Mouse (Mus musculus) adrenal gland (tissue): ENCODE data around the gene Ptk7.

Source experiments
- intact Hi-C: fragments of 180-260 bp; cut with DNase I; formaldehyde crosslinking; loops from one replicate; pipeline ENCODE4 v1.15.1; 2025

Ptk7 gene

DNA sequence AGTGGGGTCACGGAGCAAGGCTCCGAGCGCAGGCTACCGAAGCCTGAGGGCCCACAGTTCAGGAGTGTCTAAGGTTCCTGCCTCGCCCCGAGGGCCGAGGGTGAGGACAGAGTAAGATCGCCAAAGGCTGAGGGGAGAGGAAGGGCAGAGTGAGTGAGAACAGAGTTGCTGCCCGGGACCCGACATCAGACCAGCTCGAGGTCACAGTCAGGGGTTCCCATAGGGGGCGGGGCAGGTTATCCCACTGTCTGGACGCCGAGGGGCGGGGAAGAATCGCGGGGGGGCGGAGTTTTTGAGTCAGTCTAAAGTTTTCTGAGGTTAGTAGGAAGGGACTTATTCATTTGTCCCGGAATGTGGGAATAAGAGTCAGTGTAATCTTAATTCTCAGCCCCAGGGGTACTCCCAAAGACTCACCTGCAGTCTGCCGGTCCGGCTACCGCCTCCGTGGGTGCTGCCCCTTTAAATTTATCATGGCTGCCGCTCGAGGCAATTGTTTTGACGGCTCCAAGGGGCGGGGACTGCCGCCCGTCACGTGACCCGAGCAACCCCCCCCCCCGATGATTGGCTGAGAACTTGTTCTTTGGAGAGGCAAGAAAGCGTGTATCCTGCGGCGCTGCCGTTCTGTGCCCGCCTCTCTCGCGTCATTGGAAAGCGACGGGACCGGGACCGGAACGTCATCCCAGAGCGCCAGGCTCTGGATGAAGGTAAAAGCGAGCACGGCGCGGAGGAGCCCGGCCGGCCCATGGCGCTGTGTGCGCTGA, 16.4 kb upstream of the Ptk7 start, which contains the start of the genes Klc4 and Mrpl2:
Gene Klc4, minus strand, starts transcription at position 462 of the 761 bp plus-strand sequence.
Gene Mrpl2, plus strand, starts transcription at position 669 of the 761 bp plus-strand sequence.
- intact Hi-C loops: no loop called here

DNA sequence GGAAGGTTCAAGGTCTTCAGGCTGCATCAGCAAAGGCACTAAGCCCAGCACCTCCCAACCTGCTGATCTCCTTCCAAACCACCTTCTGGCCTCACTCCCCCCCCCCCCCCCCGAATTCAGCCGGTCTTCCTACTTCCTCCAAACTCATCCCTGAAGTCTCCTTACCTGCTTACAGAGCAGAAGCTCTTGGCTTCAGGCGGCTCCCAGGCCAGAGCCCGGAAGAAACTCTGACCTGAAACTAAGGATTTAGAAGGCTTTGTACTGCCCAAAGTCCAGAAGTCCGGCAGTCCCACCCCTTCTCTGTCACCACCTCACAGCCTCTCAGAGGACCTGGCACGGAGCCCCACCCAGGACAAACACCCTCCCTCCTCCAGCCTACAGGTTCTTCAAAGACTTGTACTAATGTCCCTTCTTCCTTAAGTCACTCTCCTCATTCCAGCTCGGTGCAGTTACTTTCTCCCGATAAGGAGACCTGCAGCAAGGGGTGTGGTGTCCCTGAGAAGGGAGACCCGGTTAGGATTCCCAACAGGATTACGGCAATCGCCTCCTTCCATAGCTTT, 15.7 kb upstream of the Ptk7 start:
- intact Hi-C loops: no loop called here

DNA sequence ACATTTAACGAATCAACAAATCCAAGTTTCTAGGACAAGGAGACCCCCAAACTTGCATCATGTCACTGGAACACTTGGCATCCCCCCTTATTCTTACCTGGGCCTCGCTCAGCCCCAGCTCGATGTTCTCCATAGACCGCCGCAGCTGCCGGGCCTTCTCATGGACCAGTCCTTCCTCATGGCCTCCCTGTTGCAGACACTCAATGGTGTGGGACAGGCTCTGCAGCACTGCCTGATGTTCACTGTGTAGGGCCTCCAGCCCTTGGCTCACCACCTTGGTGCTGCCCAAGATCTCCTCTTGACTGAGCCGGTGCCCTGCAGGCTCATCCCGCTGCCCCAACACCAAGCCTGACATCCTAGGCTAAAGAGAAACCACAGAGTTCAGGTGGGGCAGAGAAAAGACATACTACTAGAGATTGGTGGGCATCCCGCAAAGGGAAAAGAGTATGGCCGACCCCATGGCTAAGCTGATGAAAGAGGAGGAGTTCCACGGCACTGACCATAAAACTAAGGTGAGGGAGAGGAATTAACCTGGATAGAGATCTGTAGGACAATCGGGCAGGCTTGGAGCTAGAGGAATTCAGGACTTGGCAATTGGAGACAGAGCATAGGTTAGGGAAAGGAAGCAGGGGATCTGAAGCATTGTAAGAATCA, 15.0 kb upstream of the Ptk7 start:
- intact Hi-C loops: no loop called here

DNA sequence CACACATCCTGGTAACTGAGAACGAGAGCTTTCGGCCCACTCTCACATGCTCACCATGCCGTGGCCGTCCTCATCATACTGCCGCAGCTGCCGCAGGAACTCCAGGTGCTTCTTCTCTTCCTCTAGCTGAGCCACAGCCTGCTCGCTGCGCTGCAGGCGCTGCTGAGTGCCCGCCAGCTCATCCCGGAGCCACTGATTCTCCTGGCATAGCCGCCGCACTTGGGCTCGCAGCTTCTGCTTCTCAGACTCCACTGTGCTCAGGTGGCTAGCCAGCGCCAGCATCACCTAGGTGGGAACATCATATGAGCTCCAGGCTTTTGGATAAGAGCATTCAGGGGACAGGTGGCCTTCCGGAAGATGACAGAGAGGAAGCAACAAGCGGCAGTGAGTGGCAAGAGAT, 12.8 kb upstream of the Ptk7 start:
- intact Hi-C loops: no loop called here

DNA sequence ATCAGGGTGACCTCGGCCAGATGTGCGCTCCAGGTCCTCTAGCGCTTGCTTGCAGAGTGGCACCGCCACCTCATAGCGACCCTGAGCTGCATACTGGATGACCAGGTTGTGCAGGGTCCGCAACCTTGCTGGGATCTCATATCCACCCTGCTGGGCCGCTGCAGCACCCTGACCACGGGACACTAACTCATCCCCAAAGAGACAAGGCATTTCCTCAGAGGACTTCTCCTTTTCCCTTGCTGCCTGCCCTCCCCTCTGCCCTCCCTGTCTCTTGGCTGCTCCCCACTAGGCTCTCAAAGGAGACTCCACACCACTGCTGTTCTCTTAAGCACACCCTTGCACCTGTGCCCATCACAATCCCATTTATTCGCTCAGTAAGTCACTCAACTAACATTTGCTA, 10.6 kb upstream of the Ptk7 start:
- intact Hi-C loops: loop anchor here (5.0 kb wide), 1 partner anchor 38 kb away; no protein-coding TSS in a partner anchor

DNA sequence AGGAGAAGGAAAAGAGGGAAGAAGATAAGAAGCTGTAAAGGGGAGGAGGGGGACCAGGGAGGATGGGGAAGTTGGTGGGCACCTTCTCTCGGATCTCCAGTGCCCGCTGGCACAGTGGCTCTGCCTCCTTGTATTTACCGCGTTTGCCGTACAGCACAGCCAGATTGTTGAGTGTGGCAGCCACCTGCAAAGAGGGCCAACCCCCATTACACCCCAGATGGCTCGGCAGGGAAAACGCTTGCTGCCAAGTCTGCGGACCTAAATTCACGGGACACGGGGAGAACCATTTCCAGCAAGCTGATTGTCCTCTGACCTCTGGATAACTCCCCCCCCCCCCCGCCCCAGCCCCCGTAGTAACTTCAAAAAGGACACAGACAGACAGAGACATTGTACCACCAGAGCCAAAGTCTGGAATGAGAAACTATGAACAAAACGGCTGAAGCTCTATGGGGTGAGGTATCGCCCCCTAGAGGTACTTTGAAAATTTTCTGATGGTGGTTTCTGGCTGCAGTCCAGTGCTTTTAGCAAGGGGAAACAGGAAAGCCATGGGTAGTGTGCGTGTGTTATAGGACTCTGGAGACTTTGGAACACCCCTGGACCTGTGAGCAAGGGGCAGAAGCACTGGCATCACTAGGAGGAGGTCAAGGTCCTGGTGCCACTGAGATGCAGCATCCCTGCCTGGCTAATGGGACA, 7.7 kb upstream of the Ptk7 start:
- intact Hi-C loops: loop anchor here (2.0 to 5.0 kb wide), 2 partner anchors 35 to 112 kb away; no protein-coding TSS in a partner anchor

DNA sequence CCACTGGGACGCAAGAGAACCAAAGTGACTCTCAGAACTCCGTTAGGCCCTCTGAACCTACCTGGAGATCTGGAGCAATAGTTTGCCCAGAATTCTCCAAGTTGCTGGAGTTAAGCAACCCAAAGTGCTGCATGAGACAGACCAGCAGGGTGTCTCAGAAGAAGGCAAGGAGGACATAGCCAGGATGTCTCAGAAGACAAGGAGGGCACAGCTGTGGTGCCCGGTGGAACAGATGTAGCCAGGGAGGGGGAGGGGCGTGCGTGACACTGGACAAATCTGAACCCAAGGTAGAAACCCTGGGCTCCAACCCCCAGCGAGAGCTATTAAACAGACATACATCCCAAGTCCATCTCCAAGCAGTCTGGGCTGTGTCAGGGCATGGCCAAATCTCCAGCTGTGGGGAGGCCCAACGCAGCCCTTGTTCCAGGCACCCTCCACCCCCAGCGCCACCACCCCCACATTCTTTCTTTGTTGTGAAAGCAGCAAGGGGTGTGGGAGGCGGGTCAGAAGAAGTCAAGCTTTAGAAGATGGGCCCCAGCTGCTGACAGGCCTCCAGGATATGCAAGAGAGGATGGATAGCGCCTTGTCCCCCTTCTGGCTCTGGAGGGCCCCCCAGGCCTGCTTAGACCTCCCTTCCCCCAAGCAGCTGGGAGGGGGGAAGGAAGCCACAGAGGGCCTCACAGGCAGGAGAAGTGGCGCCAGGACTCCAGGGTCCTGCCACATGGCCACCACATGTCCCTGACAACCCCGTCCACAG, 559 bp upstream of the Ptk7 start:
- intact Hi-C loops: no loop called here

DNA sequence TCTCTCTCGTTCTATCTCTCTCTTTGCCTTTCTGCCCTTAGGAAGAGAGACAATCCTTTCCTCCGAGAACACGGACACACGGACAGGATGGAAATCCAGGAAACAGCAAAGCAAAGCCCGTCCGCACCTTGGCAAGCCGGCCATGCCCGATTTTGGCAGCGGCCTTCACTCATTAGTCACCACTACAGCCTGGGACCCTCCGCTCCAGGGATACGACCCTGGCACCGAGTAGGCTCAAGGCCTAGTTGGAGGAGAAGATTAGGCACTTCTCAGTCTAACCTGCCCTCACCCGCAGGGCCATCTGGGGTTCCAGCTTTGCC, 873 bp downstream of the Ptk7 start:
- intact Hi-C loops: no loop called here

DNA sequence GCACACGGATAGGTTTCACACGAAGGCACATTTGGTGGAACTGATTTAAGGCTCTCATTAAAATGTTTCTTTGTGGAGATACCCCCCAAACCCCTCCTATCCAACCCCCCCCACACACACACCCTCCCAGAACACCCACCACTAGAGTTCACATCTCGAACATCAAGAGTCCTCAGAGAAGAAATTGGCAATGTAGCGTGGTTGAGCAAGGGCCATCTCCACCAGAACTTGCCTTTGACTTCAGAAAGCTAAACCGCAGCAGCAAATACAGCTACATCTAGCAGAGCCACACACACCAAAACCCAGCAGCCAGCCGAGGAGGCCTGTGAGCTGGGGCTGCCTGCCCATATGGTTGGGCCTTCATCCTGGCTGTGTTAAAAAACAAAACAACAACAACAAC, 1.9 kb downstream of the Ptk7 start:
- intact Hi-C loops: no loop called here

DNA sequence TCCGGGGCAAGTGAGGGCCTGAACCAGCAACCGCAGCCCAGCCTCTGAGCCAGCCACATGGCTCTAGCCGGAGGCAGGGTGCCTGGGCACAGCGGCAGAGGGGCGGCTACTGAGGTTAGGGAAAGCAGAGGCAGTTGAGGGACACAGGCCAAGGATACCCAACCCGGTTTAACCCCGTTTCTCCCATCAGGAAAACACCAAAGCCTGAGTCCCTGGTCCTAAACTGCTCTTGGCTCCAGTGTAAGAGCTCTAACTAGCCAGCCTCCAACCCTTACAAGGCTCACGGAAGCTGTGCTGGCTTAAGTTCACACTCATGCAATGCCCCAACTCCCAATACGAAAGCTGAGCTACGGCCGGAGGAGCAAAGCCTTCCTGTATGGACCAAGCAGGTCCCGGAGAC, 4.7 kb downstream of the Ptk7 start:
- intact Hi-C loops: no loop called here

DNA sequence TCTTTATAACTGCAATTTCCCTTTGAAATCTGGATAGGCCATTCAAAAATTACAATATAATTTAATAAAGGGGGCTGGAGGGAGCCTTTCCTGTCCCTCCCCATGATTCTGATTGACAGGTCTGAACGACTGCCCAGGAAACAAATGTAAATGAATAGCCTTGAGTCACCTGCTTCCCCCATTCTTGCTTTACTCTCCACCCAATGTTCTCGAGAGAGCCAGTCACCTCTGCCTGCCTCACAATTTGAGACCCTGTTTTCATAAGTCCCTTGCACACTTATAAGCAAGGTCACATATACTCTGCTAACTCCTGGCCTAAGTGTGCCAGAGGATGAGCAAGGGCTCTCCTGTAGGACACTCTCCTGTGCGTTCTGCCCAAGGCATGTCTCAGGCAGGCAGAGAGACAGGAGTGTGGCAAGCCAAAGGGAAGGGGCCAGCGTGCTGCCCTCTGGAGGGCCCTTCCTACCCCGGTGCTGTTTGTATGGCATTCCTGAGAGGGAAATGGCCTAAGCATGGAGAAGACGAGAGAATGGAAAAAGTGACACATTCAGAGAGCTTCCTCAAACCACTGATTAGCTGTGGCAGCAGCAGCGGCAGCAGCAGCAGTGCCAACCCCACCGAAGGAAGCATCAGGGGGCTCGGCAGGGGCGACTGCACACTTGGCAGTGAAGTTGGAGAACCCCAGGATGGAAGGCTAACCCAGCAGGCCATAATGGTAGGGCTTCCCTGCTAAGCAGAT, 5.3 kb downstream of the Ptk7 start:
- intact Hi-C loops: no loop called here

DNA sequence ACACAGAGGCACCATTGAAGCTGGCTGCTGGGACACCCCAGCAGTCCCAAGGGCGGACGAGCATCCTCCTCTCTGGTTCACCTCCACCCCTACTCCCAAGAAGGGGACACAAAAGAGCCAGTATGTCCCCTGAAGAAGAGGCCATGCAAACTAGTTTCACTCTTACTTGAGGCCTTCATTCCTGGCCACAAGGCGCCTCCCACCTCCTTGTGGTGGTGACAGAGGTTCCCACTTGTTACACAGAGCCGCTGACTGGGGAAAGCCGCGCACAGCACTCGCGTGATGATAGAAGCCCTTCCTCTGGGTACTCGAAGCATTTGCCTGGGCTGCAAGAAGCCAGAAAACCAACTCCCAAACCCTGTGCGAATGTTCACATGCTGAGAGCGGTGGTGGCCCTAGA, 7.0 kb downstream of the Ptk7 start:
- intact Hi-C loops: no loop called here

DNA sequence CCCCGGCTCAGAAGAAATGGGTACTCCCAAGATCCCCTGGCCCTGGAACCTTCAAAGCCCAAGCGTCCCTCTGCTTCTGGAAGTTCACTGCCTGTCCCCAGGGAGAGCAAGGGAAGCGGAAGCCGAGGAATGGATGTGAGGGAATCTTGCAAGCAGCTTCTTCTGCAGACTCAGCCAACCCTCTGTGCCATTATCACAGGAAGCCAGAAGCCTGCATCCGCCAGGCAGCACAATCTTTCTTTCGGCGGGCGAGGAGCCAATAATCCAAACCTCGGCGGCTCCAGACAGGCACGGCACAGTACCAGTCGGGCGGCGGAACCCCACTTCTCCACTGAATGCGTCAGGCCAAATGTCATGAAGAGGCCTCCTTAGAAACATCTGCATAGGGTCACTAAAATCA, 8.0 kb downstream of the Ptk7 start:
- intact Hi-C loops: no loop called here

DNA sequence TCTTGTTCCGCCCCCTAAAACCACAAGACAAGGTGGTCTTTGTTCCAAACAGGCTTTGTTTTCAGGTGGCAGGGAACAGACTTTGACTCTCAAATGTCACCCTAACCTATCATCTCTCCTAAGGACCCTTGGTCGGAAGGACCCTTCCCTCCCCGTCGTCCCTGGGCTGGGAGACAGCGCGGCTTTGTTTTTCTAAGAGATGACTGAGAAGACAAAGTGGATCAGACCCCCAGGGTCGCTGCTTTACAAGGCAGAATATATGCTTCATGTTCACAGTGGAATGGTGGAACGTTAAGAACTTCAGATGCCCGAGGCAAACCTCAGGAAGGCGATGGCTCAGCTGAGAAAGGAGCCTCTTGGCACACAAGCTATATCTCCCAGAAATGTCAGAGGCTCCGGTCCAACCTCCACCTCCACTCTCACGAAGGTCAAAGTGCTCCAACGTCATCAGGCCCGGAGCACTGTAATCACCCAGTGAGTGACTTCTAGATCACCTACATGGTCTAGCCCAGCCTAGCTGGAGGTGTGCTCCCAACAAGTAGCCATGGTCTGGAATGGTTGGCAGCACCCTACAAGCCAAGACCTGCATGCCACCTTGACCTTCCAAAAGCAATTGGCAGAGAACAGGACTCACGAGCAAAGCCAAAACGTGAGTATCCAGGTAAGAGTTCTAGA, 9.5 kb downstream of the Ptk7 start:
- intact Hi-C loops: no loop called here

DNA sequence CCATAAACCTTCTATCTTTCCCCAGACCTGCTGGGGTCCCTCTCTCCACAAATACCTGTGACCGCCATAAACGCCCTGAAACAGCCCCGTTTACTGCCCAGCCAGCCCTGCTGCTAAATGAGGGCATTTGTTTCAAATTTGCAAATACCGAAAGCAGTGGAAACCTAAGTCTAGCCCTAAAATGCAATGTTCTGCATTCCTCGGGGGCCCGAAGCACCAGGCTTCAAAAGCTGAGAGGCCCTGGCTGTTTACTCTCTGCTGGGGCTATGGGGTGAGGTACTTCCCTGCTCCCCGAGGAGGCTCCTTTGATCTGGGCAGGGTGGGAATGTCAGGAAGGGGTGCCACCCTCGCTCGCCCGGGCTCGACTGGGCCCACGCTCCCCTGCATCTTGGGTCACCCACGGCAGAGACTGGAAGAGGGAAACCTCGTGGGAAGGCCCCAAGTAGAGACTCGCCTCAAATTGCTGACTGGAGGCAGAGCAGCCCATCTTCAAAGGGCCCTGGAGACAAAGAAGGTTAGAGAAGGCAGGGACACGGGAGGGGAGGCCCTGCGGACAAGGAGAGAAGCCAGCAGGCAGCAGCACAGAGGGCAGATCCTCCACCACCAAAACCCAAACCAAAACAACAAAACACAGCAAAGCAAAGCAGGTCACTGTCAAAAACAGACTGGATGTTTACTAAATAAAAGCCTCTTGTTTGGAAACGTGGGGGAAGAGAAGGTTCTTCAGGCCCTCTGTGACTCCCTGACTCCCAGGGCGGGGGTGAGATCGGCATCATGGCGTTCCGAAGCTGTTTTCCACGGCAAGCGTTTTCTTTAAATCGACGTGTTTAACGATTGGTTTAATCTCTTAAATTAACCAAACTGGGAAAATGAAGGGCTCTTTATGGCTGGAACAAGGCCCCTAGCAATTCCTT, 10.3 kb downstream of the Ptk7 start:
- intact Hi-C loops: no loop called here

DNA sequence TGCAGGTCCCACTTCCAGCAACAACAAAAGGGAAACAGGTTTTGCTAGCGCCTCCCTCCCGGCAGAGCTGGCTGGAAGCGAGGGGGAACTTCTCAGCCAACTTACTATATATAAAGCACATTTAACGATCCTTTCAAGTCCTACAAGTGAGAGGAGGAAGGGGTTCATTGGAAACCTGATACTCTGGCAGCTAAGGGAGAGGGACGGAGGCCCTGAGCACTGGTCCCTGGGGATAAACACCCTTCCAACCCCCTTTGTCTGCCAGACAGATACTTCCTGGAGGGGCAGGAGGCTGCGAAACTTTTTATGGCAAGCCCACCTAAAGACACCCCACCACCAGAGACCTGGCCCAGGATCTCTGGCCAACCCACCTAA, 10.9 kb downstream of the Ptk7 start:
- intact Hi-C loops: no loop called here

DNA sequence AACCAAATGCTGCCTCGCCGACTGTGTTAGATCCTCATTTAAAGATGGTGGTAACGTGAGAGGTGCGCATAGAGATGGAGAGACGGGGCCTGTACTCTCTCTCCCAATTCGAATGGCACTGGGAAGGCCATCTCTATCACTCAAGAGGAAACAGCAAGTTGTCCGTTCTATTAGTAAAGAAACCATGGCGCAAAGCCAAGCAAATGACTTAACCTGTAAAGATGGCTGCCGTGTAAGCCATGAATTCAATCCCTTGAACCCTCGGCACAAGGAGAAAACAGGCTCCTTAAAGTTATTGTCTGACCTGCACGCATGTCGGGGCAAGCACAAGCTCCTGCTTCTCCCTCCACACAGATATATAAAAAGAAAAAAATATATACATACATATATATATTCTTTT, 11.5 kb downstream of the Ptk7 start:
- intact Hi-C loops: no loop called here

DNA sequence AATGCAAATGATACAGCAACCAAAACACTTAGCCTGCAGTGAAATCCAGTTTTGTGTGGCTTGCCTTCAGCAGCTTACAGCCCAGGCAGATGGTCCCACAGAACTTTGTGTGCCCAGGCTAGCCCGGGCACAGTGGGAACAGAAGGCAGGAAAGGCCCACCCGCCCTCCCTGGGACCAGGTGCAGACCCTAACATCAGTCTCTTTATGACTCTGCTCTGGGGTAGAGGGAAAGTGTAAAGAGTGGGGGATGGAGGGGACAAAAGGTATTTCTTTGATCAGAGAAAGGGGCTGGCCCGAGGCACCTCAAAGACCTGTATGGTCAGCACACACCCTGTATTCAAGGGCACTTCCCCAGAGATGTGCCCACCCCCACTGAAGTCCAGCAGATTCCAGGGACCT, 16.1 kb downstream of the Ptk7 start:
- intact Hi-C loops: no loop called here

DNA sequence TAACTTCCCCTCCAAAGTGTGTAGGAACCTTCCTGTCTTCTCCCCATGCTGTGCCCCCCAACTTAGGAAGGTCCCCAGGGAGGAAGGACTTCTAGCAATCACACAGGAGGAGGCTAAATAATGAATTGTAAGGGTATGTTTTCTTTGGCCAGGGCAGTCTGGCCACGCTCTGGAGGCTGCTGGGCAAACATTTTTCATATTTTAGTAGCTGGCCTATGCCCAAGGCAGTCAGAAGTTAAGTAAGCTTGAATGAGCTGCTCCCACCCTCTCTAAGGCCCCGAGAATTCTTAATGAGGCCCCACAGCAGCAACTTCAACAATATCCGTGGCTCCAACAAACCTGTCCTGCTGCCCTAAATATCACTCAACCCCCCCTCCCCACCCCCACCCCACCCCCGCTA, 16.5 kb downstream of the Ptk7 start:
- intact Hi-C loops: no loop called here
